Mouse (Mus musculus): ENCODE measurements around the gene Osbp2.

The Osbp2 gene

GRCm38 (mm10) chr11:3759433-3759832 is 104.3 kb downstream of the Osbp2 start:
- DNase-seq (ENCODE audit: low read depth), result no peak

GRCm38 (mm10) chr11:3755341-3755740 is 108.4 kb downstream of the Osbp2 start:
- no peak for DNase-seq (ENCODE audit: low read depth)

GRCm38 (mm10) chr11:3754685-3755084 is 109.0 kb downstream of the Osbp2 start:
- DNase-seq (ENCODE audit: low read depth), result no peak

GRCm38 (mm10) chr11:3753897-3754296 is 109.8 kb downstream of the Osbp2 start:
- no peak for DNase-seq (ENCODE audit: low read depth)

- no peak for DNase-seq (ENCODE audit: low read depth)
Observed at GRCm38 (mm10) chr11:3752766-3753165, 110.9 kb downstream of the Osbp2 start.

- no peak for DNase-seq (ENCODE audit: low read depth)
Observed at GRCm38 (mm10) chr11:3749831-3750230, 113.9 kb downstream of the Osbp2 start.

GRCm38 (mm10) chr11:3742449-3742848 is 121.3 kb downstream of the Osbp2 start:
- DNase-seq (ENCODE audit: low read depth), result no peak

- DNase-seq (ENCODE audit: low read depth), result no peak
Observed at GRCm38 (mm10) chr11:3741183-3741582, 122.5 kb downstream of the Osbp2 start.

- DNase-seq (ENCODE audit: low read depth), result no peak
Observed at GRCm38 (mm10) chr11:3738778-3739177, 124.9 kb downstream of the Osbp2 start.

- no peak for DNase-seq (ENCODE audit: low read depth)
Observed at GRCm38 (mm10) chr11:3735715-3736114, 128.0 kb downstream of the Osbp2 start.

- DNase-seq (ENCODE audit: low read depth), result no peak
Observed at GRCm38 (mm10) chr11:3733933-3734636, 129.6 kb downstream of the Osbp2 start.

GRCm38 (mm10) chr11:3731469-3731868 is 132.2 kb downstream of the Osbp2 start:
- DNase-seq (ENCODE audit: low read depth), result no peak

GRCm38 (mm10) chr11:3727438-3728105 is 136.1 kb downstream of the Osbp2 start:
- no peak for DNase-seq (ENCODE audit: low read depth)

- no peak for DNase-seq (ENCODE audit: low read depth)
Observed at GRCm38 (mm10) chr11:3725331-3726054, 138.2 kb downstream of the Osbp2 start.

- no peak for DNase-seq (ENCODE audit: low read depth)
Observed at GRCm38 (mm10) chr11:3724726-3725125, 139.0 kb downstream of the Osbp2 start.

- DNase-seq (ENCODE audit: low read depth), result no peak
Observed at GRCm38 (mm10) chr11:3723910-3724309, 139.8 kb downstream of the Osbp2 start.

GRCm38 (mm10) chr11:3722861-3723260 is 140.8 kb downstream of the Osbp2 start:
- no peak for DNase-seq (ENCODE audit: low read depth)

GRCm38 (mm10) chr11:3722036-3722435 is 141.7 kb downstream of the Osbp2 start:
- no peak for DNase-seq (ENCODE audit: low read depth)

GRCm38 (mm10) chr11:3716662-3717061 is 147.0 kb downstream of the Osbp2 start:
- DNase-seq (ENCODE audit: low read depth), result no peak

- DNase-seq (ENCODE audit: low read depth), result peak; percentile 57
Observed at GRCm38 (mm10) chr11:3714486-3714885, 149.2 kb downstream of the Osbp2 start.

GRCm38 (mm10) chr11:3710203-3710602 is 153.5 kb downstream of the Osbp2 start:
- no peak for DNase-seq (ENCODE audit: low read depth)

- DNase-seq (ENCODE audit: low read depth), result no peak
Observed at GRCm38 (mm10) chr11:3707057-3707456, 156.6 kb downstream of the Osbp2 start.

- DNase-seq (ENCODE audit: low read depth), result no peak
Observed at GRCm38 (mm10) chr11:3704404-3704803, 159.3 kb downstream of the Osbp2 start.
